Mouse (Mus musculus): ENCODE measurements at regions not wholly inside any gene's neighbourhood (a gene's known extent, or its start where the extent isn't known, plus 50 kb on each side); places are given as distances from the start of the nearest gene placed in this dataset.
A peak's percentile ranks its signal among the peaks of the same experiment; 100 is the strongest.

DNA sequence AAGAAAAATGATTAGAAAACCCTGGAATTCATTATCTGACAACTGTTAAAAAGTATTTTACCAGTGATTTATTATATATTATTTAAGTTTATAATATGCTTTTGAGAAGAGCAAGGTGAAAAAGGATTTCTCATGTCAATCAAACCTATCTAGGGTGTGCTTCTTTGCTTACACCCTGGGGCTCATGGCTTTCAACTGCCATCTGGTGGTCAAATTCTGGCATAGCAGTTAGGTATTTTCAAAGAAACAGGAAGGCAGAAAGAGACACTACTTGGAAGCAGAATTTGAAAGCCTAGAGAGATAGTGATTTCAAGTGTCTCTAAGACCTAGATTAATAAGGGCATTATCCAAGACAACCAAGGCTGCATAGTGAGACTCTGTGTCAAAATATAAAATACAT, 167.8 kb upstream of the Amot start:
- peak; percentile 17 for DNase-seq (ENCODE audit: low spot score)

DNA sequence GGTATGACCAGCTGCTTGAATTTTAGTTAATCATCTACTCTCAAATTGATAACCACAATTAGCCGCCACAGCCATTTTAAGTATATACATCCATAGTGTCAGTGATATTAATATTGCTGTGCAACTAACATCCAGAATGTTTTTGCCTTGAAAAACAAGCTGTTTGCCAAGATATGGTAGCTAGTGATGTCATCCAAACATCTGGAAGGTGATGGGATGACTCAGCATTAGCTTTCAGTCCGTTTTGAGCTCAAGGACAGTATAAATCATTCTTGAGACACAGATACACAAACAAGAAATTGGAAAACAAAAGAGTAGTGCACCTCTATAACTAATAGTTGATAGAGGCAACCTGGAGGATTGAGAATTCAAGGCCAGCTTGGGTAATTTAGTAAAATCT, 146.7 kb upstream of the Amot start:
- DNase-seq (ENCODE audit: low spot score): no peak

DNA sequence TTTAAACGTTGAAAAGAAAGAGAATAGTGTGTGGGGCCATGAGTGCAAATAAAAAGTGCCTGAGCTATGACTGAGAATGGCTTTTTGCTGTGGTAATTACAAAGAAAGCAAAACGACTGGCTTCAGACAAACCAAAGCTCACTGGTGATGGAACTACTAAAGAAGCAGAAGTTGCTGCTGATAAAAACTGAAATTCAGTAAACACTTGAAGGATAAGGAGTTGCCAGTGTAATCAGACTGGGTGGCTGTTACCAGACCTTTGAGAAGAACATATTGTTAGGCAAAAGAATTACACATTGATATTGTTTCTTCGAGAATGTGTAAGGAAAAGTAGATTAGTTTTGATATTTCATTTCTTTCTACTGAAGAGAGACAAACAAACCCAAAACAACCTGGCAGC, 114.7 kb upstream of the Amot start:
- DNase-seq (ENCODE audit: low spot score): no peak

DNA sequence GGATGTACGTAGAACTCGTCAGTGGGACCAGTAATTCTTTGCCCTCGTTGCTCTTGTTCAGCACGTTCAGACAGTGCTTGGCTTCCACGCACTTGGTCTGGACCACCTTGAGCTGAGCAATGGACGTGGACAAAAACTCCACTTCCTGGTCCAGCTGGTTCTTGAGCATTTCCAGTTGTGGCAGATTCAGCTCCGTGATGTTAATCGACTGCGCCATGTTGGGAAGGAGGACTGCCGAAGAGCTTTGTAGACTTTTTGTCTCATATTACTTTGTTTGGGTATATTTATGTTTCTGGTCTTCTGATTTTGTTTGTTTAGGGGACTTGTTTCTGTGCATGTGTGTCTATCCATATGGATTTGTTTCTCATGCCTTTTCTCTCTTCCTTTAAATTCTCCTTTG, 97.1 kb upstream of the Amot start:
- DNase-seq (ENCODE audit: low spot score): no peak

DNA sequence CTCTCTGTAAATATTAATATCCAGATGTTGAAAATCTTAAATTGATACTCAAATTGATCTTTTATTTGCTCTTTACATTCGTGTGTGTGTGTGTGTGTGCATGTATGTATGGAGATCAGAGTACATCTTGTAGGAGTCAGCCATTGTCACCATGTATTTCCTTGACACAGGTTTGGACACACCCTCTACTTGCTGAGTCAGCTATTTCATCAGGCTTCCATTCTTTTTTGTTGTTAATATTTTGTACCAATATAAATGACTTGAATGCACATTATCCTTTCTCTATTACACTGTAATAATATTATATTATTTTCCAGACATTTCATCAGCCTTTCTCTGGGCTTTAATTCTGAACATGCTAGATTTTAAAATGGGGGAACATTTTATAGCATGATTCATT, 85.8 kb upstream of the Amot start:
- DNase-seq (ENCODE audit: low spot score): no peak

DNA sequence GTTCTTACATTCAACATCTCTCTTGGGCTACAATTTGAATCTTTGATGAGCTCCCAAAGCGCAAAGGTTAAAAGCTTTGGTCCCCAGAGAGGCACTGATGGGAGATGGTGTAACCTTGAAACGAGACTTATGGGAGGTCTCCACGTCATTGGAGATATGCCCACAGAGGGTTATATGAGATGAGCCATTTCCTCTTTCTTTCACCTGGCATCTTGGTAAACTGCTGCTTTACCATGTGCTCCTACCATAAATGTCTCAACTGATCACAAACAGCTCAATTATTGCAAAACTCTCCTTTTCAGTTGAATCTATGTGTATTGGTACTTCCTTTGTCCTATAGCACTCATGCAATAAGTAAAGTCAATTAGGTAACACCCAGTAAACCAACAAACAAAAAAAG, 62.5 kb upstream of the Amot start:
- no peak for DNase-seq (ENCODE audit: low spot score)

DNA sequence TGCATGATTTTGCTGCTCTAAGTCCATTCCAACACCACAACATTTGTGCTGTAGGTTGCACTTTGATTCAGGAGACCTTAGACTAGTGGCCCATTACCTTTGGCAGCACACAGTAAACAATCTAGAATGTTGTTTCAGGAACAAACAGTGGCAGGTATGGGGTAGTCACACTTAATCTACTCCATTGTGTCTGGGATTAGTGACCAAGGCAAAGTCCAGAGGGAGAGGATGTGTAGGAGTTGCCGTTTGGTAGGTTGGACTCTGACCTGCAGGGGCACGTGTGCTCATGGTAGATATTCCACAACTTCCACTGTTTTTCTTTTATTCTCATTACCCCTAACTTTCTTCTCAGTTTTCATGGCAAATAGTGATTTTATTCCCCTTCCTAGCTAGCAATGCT, 62.1 kb upstream of the Amot start:
- DNase-seq (ENCODE audit: low spot score): no peak

DNA sequence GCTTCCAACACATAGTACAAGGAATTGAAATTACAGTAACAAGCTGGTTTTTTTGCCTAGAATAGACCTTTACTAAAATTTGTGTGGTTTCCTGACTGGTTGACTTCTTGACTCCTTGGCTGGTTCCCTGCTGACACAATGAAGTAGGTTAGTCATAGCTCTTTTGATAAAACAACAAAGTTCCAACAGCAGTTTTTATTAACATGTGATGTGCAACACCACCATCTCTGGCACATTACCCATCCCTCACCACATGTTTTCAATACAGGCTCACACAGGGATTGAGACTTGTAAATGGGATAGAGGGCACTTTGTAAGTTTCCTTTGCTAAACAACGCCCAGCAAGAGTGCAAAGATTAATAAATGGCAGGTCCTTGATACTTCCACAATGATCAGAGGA, 53.9 kb upstream of the Amot start:
- no peak for DNase-seq (ENCODE audit: low spot score)

All from c-Kit-positive CD71-positive TER-119-positive erythroid progenitor cells, embryonic 14.5 days (primary cell).